In genomic region chr1:73996209-73996608, GRCm38 (mm10) we compare ENCODE assay signal across 8 mouse cellular contexts.
A peak's percentile ranks its signal among the peaks of the same experiment; 100 is the strongest.
DNase-seq lines count a peak whose midpoint lies in the region; ATAC-seq and TF ChIP-seq lines count a peak whose summit lies in the region.

No protein-coding gene starts in this region.

- TF ChIP-seq POLR2A in myocyte (IDR thresholded peaks at IDR 0.05; ENCODE audit: insufficient read length, low read depth) = no peak

- no peak overlapping the region for H3ac ChIP-seq in myocyte (ENCODE audit: control insufficient read depth, insufficient read length)

- H3K36me3 ChIP-seq in G1E (replicated peaks) (no peaks in the 10 kb centered on the region), myocyte (ENCODE audit: control insufficient read depth, insufficient read depth) (peaks cover 25% of the 10 kb centered on the region)

- H3K79me2 ChIP-seq in myocyte (ENCODE audit: control insufficient read depth, insufficient read depth) = peaks cover 6% of the 10 kb centered on the region

- DNase-seq in left cerebral cortex, adult 18-20 months (ENCODE audit: low spot score in 2 of 2) = peak; percentile 63 to 76
- DNase-seq in left cerebral cortex, adult 11 months (ENCODE audit: low spot score) = no peak
- DNase-seq in G1E (ENCODE audit: low spot score) = peak; percentile 58
- peak; percentile 83 for DNase-seq in gastrocnemius, adult 18-20 months (ENCODE audit: low spot score)
- peak; percentile 27 to 46 for DNase-seq in layer of hippocampus, postnatal 14 days (ENCODE audit: low spot score in 2 of 2)
- peak; percentile 82 for DNase-seq in thymus, postnatal 4 days

- peak; percentile 64 for TF ChIP-seq CTCF in G1E (IDR thresholded peaks at IDR 0.05; ENCODE audit: low read depth, low read length)

- peak overlapping the region; percentile 97 for H3K27ac ChIP-seq in brown adipose tissue, adult 24 weeks (replicated peaks; ENCODE audit: low read depth, low read length)

- H3K27me3 ChIP-seq in G1E (ENCODE audit: insufficient read depth, low read length) (no peaks in the 10 kb centered on the region; the same call in 1 of the 2 replicates), myocyte (ENCODE audit: control insufficient read depth, insufficient read depth, insufficient read length) (no peaks in the 10 kb centered on the region)

- H3K4me2 ChIP-seq in myocyte (ENCODE audit: low read depth) = peak overlapping the region; percentile 37

- 0 out of 2 replicates have a peak, but pooled peaks cover 2% of the 10 kb centered on the region for H3K4me1 ChIP-seq in G1E (ENCODE audit: insufficient read depth, low read depth, low read length)
- peaks cover 49% of the 10 kb centered on the region for H3K4me1 ChIP-seq in brown adipose tissue, adult 24 weeks (ENCODE audit: control insufficient read depth, insufficient read depth, insufficient read length, low read length)

- peak; percentile 57 for ATAC-seq in G1E (ENCODE audit: extremely low read depth, insufficient number of reproducible peaks, low FRiP score, poor library complexity, severe bottlenecking)

- H3K4me3 ChIP-seq in G1E (ENCODE audit: low read depth, low read length) = no peak overlapping the region
- H3K4me3 ChIP-seq in brown adipose tissue, adult 24 weeks (ENCODE audit: insufficient read depth, low read depth, low read length) = no peak overlapping the region
- no peak overlapping the region for H3K4me3 ChIP-seq in myocyte

- H3K9me3 ChIP-seq in G1E (replicated peaks) = no peaks in the 10 kb centered on the region

TF ChIP-seq in myocyte, 11 proteins besides CTCF, POLR2A, EP300 and RAD21:
- TF ChIP-seq MYOG (IDR thresholded peaks at IDR 0.05; ENCODE audit: control insufficient read depth in 1 of 3, insufficient read depth in 1 of 3, insufficient read length in 2 of 3, low read depth in 2 of 3) = no peak
- no peak for TF ChIP-seq TCF12 (IDR thresholded peaks at IDR 0.05; ENCODE audit: insufficient read depth, poor library complexity, severe bottlenecking)
- TF ChIP-seq REST (IDR thresholded peaks at IDR 0.05; ENCODE audit: insufficient read depth, insufficient read length) = no peak
- TF ChIP-seq TCF3 (IDR thresholded peaks at IDR 0.05; ENCODE audit: insufficient read length, low read depth) = no peak
- TF ChIP-seq E2F4 (IDR thresholded peaks at IDR 0.05; ENCODE audit: insufficient read depth) = no peak
- TF ChIP-seq CEBPB (IDR thresholded peaks at IDR 0.05; ENCODE audit: insufficient read depth, poor library complexity, severe bottlenecking) = no peak
- no peak for TF ChIP-seq MAX (IDR thresholded peaks at IDR 0.05; ENCODE audit: low read depth)
- no peak for TF ChIP-seq SRF (IDR thresholded peaks at IDR 0.05; ENCODE audit: control insufficient read depth, insufficient read length, low read depth)
- no peak for TF ChIP-seq POLR2AphosphoS2 (IDR thresholded peaks at IDR 0.05; ENCODE audit: insufficient read length, low read depth)
- no peak for TF ChIP-seq USF1 (IDR thresholded peaks at IDR 0.05; ENCODE audit: low read depth)
- no peak for TF ChIP-seq MYOD1 (IDR thresholded peaks at IDR 0.05; ENCODE audit: control insufficient read depth in 1 of 3, insufficient read length in 2 of 3, low read depth in 2 of 3)
